Mouse (Mus musculus) ES-Bruce4 (cell line): ENCODE measurements around the gene Nfkbiz.

Experiments
- CTCF ChIP-seq: IDR thresholded peaks from one replicate; pipeline ENCODE4 v1.8.1; 2011; ENCODE audit warnings: low read depth, low read length
- EP300 ChIP-seq: IDR thresholded peaks from 2 replicates; pipeline ENCODE4 v1.6.1; 2011; ENCODE audit warnings: low read depth, low read length; ENCODE audit not compliant: insufficient read depth
- POLR2A ChIP-seq: IDR thresholded peaks from one replicate; pipeline ENCODE4 v1.8.1; 2011; ENCODE audit warnings: low read length; ENCODE audit not compliant: insufficient read depth

DNA sequence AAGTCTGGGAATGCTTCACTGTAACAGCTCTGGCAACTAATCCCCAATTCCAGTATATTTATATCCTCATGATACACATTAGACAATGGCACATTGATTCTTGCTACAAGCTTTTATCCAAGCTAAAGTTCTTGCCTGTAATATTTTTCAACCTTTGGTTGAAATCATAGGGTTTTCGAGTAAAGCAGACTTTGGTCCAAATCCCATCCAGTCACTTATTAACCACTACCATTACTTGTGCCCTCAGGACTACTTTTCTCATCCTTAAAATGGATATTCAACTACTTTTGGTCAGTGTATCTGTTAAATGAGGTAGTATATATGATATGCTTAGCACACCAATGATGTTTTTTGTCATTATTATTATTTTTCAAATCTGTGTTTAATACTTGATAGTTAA lies 7.2 kb downstream of the Nfkbiz start:
- TF ChIP-seq POLR2A: no peak
- no peak for TF ChIP-seq CTCF
- TF ChIP-seq EP300: no peak
